Mouse (Mus musculus) heart, embryonic 11.5 days (tissue): ENCODE data around the gene Cacna1i. TPM values are rescaled to one million over a fixed set of nuclear protein-coding genes. Genes with fewer than 3 reads are reported as not detected.
A peak's percentile ranks its signal among the peaks of the same experiment; 100 is the strongest.

Experiments used
- ATAC-seq: fragments of 200-750 bp; cut with Nextera tagmentation; replicated peaks from 2 replicates; pipeline ENCODE4 v1.8.0; 2017; ENCODE audit warnings: moderate library complexity; ENCODE audit not compliant: insufficient number of reproducible peaks, low FRiP score, low TSS enrichment
- H3K27ac ChIP-seq: fragments of 300-500 bp; sonication (generic); 2 replicates; pipeline ENCODE4 v1.5.1; 2014; ENCODE audit warnings: mild to moderate bottlenecking, low read depth, low read length
- H3K27me3 ChIP-seq: fragments of 300-500 bp; sonication (generic); 2 replicates; pipeline ENCODE4 v1.6.1; 2014; ENCODE audit warnings: mild to moderate bottlenecking, low read length, mixed read lengths; ENCODE audit not compliant: control insufficient read depth, insufficient read depth
- H3K36me3 ChIP-seq: fragments of 300-500 bp; sonication (generic); 2 replicates; pipeline ENCODE4 v1.6.1; 2014; ENCODE audit warnings: mild to moderate bottlenecking, low read length, moderate library complexity, mixed read lengths; ENCODE audit not compliant: control insufficient read depth, insufficient read depth
- H3K4me1 ChIP-seq: fragments of 300-500 bp; sonication (generic); 2 replicates; pipeline ENCODE4 v1.6.1; 2014; ENCODE audit warnings: low read length; ENCODE audit not compliant: control insufficient read depth, insufficient read depth
- H3K4me2 ChIP-seq: fragments of 300-500 bp; sonication (generic); 2 replicates; pipeline ENCODE4 v1.6.1; 2014; ENCODE audit warnings: mild to moderate bottlenecking, moderate library complexity
- H3K4me3 ChIP-seq: fragments of 300-500 bp; sonication (generic); 2 replicates; pipeline ENCODE4 v1.5.1; 2014; ENCODE audit warnings: low read depth, low read length
- H3K9ac ChIP-seq: fragments of 300-500 bp; sonication (generic); 2 replicates; pipeline ENCODE4 v1.6.1; 2014; ENCODE audit warnings: mild to moderate bottlenecking, low read depth, low read length, moderate library complexity
- H3K9me3 ChIP-seq: fragments of 300-500 bp; sonication (generic); replicated peaks from 2 replicates; pipeline ENCODE4 v1.6.1; 2016; ENCODE audit warnings: low read length; ENCODE audit not compliant: control insufficient read depth
- WGBS: fragments of 180-500 bp; shearing (Covaris S2); extraction: QIAGEN DNeasy Blood & Tissue Kit; methylation state at CpG from one replicate; pipeline ENCODE4 v1.1.7; 2014; ENCODE audit not compliant: insufficient replicate concordance; 5-methylcytosine and 5-hydroxymethylcytosine counted together
- polyA plus RNA-seq: library from polyadenylated mRNA; unstranded; fragments of >200 nt; fragmentation: Nextera tagmentation; extraction: Ambion mirVana; gene quantifications from 2 replicates; pipeline ENCODE4 v1.2.1, GENCODE M21; 2014

Cacna1i gene
- polyA plus RNA-seq = 0.01 TPM in 1 of 2 replicates, not detected in the other

DNA sequence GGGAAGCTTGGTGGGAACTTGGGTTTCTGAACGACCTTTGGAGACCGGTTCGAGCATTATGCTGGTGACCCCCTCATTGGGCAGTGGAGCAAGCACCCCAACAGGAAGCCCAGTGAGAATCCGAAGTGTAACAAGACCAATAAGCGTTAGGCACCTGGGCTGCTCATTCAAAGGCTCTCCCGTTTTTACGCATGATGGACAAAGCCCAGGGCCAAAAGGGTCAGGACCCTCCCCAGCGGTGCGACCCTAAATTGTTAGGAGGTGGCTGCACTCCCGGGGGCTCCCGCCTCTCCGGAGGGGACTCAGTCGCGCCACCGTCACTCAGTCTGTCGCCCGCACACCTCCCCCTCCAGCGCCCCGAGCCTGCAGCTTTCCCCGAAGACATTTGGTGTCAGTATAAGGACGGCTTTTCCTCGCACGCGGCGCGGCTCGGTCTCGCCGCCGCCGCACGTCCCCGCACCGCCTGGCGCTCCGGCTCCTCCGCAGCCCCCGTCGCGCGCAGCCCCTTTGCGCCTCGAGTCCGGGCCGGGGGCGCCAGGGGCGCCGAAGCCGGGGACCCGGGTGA is at the start of gene Cacna1i:
Cacna1i (plus strand) TSS at position 388 of the 565 bp plus-strand sequence.
- Histone ChIP-seq H3K4me1 (0 out of 2 replicates have a peak, but pooled peaks cover 3% of the 10 kb centered on the region), H3K27me3 (peaks cover 75% of the 10 kb centered on the region), H3K4me2 (peak within 1 kb of the TSS; percentile 86), H3K4me3 (peak within 1 kb of the TSS; percentile 44), H3K36me3 (no peaks in the 10 kb centered on the region), H3K27ac (no peak within 1 kb of the TSS), H3K9me3 (no peaks in the 10 kb centered on the region), H3K9ac (no peak within 1 kb of the TSS; the same call in 1 of the 2 replicates)
- ATAC-seq = no peak
- 1% methylated on average over 49 of the region's 50 CpGs for WGBS

DNA sequence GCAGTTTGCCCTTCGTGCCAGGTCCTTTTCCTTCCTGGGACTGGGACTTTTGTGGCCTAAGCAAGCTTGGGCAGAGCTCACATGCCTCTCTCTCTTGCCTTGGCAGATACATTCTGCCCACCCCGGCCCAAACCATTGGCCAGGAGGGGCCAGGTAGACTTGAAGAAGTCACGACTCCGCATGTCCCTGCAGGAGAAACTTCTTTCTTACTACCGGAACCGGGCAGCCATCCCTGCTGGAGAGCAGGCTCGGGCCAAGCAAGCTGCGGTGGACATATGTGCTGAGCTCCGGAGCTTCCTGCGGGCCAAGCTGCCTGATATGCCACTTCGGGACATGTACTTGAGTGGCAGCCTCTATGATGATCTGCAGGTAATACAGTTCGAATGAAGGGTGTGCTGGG is 38.9 kb upstream of the Cacna1i start:
- WGBS = 94% methylated on average over 12 of the region's 12 CpGs
- no peak overlapping the region for H3K4me3 ChIP-seq
- H3K9me3 ChIP-seq = no peaks in the 10 kb centered on the region
- H3K27me3 ChIP-seq = no peaks in the 10 kb centered on the region
- H3K4me1 ChIP-seq = peaks cover 25% of the 10 kb centered on the region
- peaks cover 36% of the 10 kb centered on the region for H3K36me3 ChIP-seq
- no peak overlapping the region for H3K9ac ChIP-seq
- H3K4me2 ChIP-seq = no peak overlapping the region
- no peak overlapping the region for H3K27ac ChIP-seq
- ATAC-seq = no peak

DNA sequence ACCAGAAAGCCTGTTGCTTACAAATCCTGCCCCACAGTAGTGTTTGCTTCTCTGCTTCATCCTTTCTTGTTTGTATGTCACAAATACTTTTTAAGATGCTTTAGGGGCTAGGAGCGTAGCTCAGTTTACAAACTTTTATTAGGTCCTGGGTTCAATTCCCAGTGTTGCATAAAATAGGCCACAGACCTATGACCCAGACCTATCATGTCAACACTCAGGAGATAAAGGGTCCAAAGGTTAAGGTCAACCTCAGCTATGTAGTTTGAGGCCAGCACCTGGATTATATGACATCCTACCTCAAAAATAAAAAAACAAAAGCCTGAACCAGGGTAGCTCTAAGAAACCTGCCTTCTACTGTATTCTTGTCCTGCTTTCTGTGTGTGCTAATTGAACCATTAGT is 38.4 kb upstream of the Cacna1i start:
- Histone ChIP-seq H3K4me1 (peaks cover 25% of the 10 kb centered on the region), H3K4me3 (no peak overlapping the region), H3K9me3 (no peaks in the 10 kb centered on the region), H3K9ac (no peak overlapping the region), H3K4me2 (no peak overlapping the region), H3K36me3 (peaks cover 36% of the 10 kb centered on the region), H3K27me3 (no peaks in the 10 kb centered on the region), H3K27ac (no peak overlapping the region)
- 86% methylated on average over 1 of the region's 1 CpGs for WGBS
- ATAC-seq = no peak

DNA sequence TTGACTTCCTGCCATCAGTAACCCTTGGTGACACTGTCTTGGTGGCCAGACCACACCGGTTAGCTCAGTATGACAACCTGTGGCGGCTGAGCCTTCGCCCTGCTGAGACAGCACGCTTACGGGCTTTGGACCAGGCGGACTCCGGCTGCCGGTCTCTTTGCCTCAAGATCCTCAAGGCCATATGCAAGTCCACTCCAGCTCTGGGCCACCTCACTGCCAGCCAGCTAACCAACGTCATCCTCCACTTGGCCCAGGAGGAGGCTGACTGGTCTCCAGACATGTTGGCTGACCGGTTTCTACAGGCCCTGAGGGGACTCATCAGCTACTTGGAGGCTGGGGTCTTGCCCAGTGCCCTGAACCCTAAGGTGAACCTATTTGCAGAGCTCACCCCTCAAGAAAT is 37.4 kb upstream of the Cacna1i start:
- no peaks in the 10 kb centered on the region for H3K27me3 ChIP-seq
- H3K4me2 ChIP-seq = no peak overlapping the region
- H3K36me3 ChIP-seq = peaks cover 34% of the 10 kb centered on the region
- no peak overlapping the region for H3K9ac ChIP-seq
- H3K9me3 ChIP-seq = no peaks in the 10 kb centered on the region
- peak overlapping the region; percentile 71; the same call in 1 of the 2 replicates for H3K27ac ChIP-seq
- no peak overlapping the region for H3K4me3 ChIP-seq
- peaks cover 31% of the 10 kb centered on the region for H3K4me1 ChIP-seq
- 95% methylated on average over 10 of the region's 10 CpGs for WGBS
- no peak for ATAC-seq

DNA sequence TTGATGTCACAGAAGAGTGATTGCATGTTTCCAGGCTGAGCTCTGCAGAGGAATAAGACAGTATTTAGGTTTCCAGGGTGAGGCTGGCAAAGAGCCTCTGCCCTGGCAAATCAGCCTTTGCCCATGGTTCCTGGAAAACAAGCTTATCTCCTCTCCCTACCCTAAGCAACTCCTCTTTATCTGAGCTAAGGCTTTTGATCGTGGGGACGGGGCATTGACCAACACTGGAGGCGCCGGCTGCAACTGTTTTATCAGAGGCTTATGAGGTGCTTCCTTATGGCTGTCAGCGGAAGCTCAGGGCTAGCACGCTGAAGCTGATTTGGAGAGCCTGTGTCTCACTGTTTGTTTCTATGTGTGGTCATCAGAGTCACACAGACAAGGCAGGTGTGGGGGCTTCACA is 36.5 kb upstream of the Cacna1i start:
- peaks cover 31% of the 10 kb centered on the region for H3K4me1 ChIP-seq
- no peak for ATAC-seq
- peak overlapping the region; percentile 56 for H3K9ac ChIP-seq
- H3K27ac ChIP-seq = peak overlapping the region; percentile 88
- 0 out of 2 replicates have a peak overlapping the region, but pooled peaks have one; percentile 3 for H3K4me3 ChIP-seq
- H3K9me3 ChIP-seq = no peaks in the 10 kb centered on the region
- H3K27me3 ChIP-seq = no peaks in the 10 kb centered on the region
- WGBS = 20% methylated on average over 6 of the region's 6 CpGs
- peak overlapping the region; percentile 43 for H3K4me2 ChIP-seq
- peaks cover 31% of the 10 kb centered on the region for H3K36me3 ChIP-seq

DNA sequence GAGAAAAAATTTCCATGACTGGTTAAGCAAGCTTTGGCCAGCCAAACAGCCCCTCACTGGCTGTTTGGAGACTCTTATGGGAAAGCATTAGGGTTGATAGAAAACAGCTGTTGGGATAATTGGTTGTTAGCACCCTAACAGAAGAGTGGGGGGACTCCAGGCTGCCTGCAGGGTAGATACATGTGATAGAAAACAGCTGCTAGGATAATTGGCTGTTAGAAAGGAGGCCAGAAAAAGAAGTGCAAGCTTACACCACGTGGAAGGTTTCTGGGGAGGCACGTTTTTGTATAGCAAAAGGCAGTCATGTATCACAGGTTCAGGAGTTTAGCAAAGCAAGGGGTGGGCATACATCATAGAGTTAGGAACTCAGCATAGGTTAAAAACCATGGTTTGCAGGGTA is 33.5 kb upstream of the Cacna1i start:
- Histone ChIP-seq H3K9ac (0 out of 2 replicates have a peak overlapping the region, but pooled peaks have one; percentile 40), H3K27me3 (no peaks in the 10 kb centered on the region), H3K9me3 (no peaks in the 10 kb centered on the region), H3K36me3 (peaks cover 28% of the 10 kb centered on the region), H3K4me3 (no peak overlapping the region), H3K27ac (peak overlapping the region; percentile 99), H3K4me1 (peaks cover 44% of the 10 kb centered on the region), H3K4me2 (peak overlapping the region; percentile 84; the same call in 1 of the 2 replicates)
- 35% methylated on average over 2 of the region's 2 CpGs for WGBS
- ATAC-seq = no peak

DNA sequence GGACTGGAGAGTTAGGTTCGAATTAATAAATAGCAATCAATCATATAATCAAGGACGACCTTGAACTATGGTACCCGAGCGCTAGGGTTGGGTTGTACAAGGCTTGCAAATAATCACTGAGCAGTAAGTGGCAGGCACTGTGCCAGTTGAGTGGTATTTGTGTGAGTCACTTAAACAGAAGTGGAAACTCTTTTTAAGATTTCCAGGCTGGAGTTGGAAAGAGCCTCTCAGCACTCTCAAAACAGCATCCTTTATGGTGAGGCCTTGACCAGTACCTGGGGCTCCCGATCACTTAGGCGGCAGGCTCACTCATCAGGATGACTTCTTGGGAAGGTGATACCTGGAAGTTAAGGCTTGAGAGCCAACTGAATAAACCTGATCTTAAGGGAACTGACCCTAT is 32.8 kb upstream of the Cacna1i start:
- peak overlapping the region; percentile 99 for H3K27ac ChIP-seq
- H3K36me3 ChIP-seq = peaks cover 21% of the 10 kb centered on the region
- WGBS = 40% methylated on average over 6 of the region's 6 CpGs

DNA sequence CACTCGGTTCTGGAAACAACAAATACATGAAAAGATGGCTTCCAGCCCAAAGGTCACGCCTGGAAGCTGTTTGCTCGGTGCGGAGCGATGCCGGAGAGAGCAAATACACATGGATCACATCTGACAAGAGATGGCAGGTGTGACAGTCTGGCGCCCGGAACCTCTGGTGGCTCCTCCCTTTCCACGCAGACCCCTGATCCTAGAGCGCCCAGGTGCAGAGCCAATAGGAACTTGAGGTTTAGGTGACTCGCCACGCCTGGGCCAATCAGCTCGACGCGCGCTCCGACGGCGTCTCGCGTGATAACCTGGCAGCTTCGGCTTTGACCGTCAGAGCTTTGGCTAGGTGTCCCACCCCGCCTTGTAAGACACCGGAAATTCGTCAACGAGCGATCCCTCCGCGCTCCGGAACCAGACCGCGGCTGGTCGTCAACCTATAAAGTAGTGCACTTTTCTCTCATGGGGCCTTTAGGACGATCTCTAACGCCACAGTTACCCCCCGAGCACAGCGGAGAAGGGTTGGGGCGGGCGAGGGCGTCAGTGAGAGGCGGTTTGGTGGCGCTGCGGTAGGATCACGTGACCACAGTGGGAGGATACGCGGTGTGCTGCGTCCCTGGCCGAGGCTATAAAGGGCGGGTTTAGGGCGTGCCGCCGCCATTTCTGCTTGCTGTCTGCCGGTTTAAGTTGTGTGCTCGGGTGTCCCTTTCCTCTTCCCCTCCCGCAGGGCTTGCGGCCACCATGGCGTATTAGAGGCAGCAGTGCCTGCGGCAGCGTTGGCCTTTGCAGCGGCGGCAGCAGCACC is 32.0 kb upstream of the Cacna1i start, which contains the start of gene Atf4:
Atf4 (plus strand) TSS at position 338 of the 799 bp plus-strand sequence.
- peak; percentile 91 for ATAC-seq
- H3K9ac ChIP-seq = peak within 1 kb of the TSS; percentile 100
- whole genome bisulfite sequencing = under 1% methylated on average over 62 of the region's 62 CpGs
- H3K9me3 ChIP-seq = no peaks in the 10 kb centered on the region
- H3K27me3 ChIP-seq = no peaks in the 10 kb centered on the region
- peak within 1 kb of the TSS; percentile 99 for H3K27ac ChIP-seq
- H3K4me3 ChIP-seq = peak within 1 kb of the TSS; percentile 98
- H3K4me2 ChIP-seq = peak within 1 kb of the TSS; percentile 84
- peaks cover 14% of the 10 kb centered on the region for H3K36me3 ChIP-seq
- H3K4me1 ChIP-seq = peaks cover 39% of the 10 kb centered on the region

More for the DNA sequence above, 32.8 kb upstream of the Cacna1i start:
- peak overlapping the region; percentile 84 for H3K4me2 ChIP-seq
- peak overlapping the region; percentile 100 for H3K9ac ChIP-seq
- H3K27me3 ChIP-seq = no peaks in the 10 kb centered on the region
- H3K4me3 ChIP-seq = peak overlapping the region; percentile 98
- H3K9me3 ChIP-seq = no peaks in the 10 kb centered on the region
- no peak for ATAC-seq
- peaks cover 46% of the 10 kb centered on the region for H3K4me1 ChIP-seq
